Mouse (Mus musculus): ENCODE measurements around the gene Spire2. TPM values are rescaled to one million over a fixed set of nuclear protein-coding genes. Genes with fewer than 3 reads are reported as not detected.

The Spire2 gene
- 3.0 and 3.1 TPM in 2 replicates for polyA plus RNA-seq (2012; rRNA removed)

GRCm38 (mm10) chr8:123332262-123333090 is at the start of gene Spire2:
Gene Spire2, plus strand, starts transcription at chr8:123332713.

GRCm38 (mm10) chr8:123318467-123318911 is 14.0 kb upstream of the Spire2 start, which contains the start of gene Fanca:
Gene Fanca, minus strand, starts transcription at chr8:123318576.

GRCm38 (mm10) chr8:123373403-123374238 is 41.1 kb downstream of the Spire2 start, which contains the start of gene Tcf25:
Gene Tcf25, plus strand, starts transcription at chr8:123373753.

GRCm38 (mm10) chr8:123406786-123407185 is 74.3 kb downstream of the Spire2 start, which contains the start of gene Mc1r:
Gene Mc1r, plus strand, starts transcription at chr8:123407107.

GRCm38 (mm10) chr8:123411246-123411645 is 78.7 kb downstream of the Spire2 start, which contains the start of gene Tubb3:
Gene Tubb3, plus strand, starts transcription at chr8:123411424.

Other genes with a start within 250 kb of the Spire2 start
- gene Rpl13, start 230.4 kb upstream of the Spire2 start, polyA plus RNA-seq (2012; rRNA removed): 1,342 and 1,378 TPM in 2 replicates
- 1.8 and 2.1 TPM in 2 replicates for gene Cpne7, start 215.3 kb upstream of the Spire2 start, polyA plus RNA-seq (2012; rRNA removed)
- 0.71 and 0.92 TPM in 2 replicates for gene Sult5a1, start 174.4 kb upstream of the Spire2 start, polyA plus RNA-seq (2012; rRNA removed)
- gene Dpep1, start 146.5 kb upstream of the Spire2 start, polyA plus RNA-seq (2012; rRNA removed): 0.07 and 0.14 TPM in 2 replicates
- gene Chmp1a, start 120.0 kb upstream of the Spire2 start, polyA plus RNA-seq (2012; rRNA removed): 28.4 and 33.8 TPM in 2 replicates
- 0.23 and 0.27 TPM in 2 replicates for gene Spata33, start 119.9 kb upstream of the Spire2 start, polyA plus RNA-seq (2012; rRNA removed)
- gene Cdk10, start 107.9 kb upstream of the Spire2 start, polyA plus RNA-seq (2012; rRNA removed): 13.4 and 15.3 TPM in 2 replicates
- gene Spata2l, start 96.5 kb upstream of the Spire2 start, polyA plus RNA-seq (2012; rRNA removed): 0.78 and 0.99 TPM in 2 replicates
- gene Zfp276, start 78.5 kb upstream of the Spire2 start, polyA plus RNA-seq (2012; rRNA removed): 7.4 and 8.2 TPM in 2 replicates
- 6.1 and 7.4 TPM in 2 replicates for gene Vps9d1, start 78.4 kb upstream of the Spire2 start, polyA plus RNA-seq (2012; rRNA removed)
- gene Fanca, start 14.1 kb upstream of the Spire2 start, polyA plus RNA-seq (2012; rRNA removed): 21.3 and 26.0 TPM in 2 replicates
- 42.0 and 48.3 TPM in 2 replicates for gene Tcf25, start 41.0 kb downstream of the Spire2 start, polyA plus RNA-seq (2012; rRNA removed)
- gene Mc1r, start 74.4 kb downstream of the Spire2 start, polyA plus RNA-seq (2012; rRNA removed): 0.01 and 0.02 TPM in 2 replicates
- 0.62 and 0.92 TPM in 2 replicates for gene Tubb3, start 78.7 kb downstream of the Spire2 start, polyA plus RNA-seq (2012; rRNA removed)
- gene Def8, start 90.8 kb downstream of the Spire2 start, polyA plus RNA-seq (2012; rRNA removed): 7.6 and 8.4 TPM in 2 replicates
- gene Afg3l1, start 145.2 kb downstream of the Spire2 start, polyA plus RNA-seq (2012; rRNA removed): 12.7 and 13.9 TPM in 2 replicates
- gene Dbndd1, start 182.8 kb downstream of the Spire2 start, polyA plus RNA-seq (2012; rRNA removed): 0.06 and 0.15 TPM in 2 replicates
- 4.0 and 4.2 TPM in 2 replicates for gene Gas8, start 186.1 kb downstream of the Spire2 start, polyA plus RNA-seq (2012; rRNA removed)